Mouse (Mus musculus) stomach, postnatal 0 days (tissue): ENCODE measurements around the gene Psmd1. TPM values are rescaled to one million over a fixed set of nuclear protein-coding genes. Genes with fewer than 3 reads are reported as not detected.
A peak's percentile ranks its signal among the peaks of the same experiment; 100 is the strongest.

Experiments used
- ATAC-seq: fragments of 200-750 bp; cut with Nextera tagmentation; 2 replicates; pipeline ENCODE4 v1.8.0; 2017; ENCODE audit not compliant: low FRiP score, low TSS enrichment
- DNase-seq: peaks from one replicate; pipeline ENCODE4 v3.0.0-alpha.2; 2016; ENCODE audit warnings: low spot score
- H3K27ac ChIP-seq: fragments of 300-500 bp; sonication (generic); replicated peaks from 2 replicates; pipeline ENCODE4 v1.5.1; 2014; ENCODE audit warnings: mild to moderate bottlenecking, control low read depth
- H3K27me3 ChIP-seq: fragments of 300-500 bp; sonication (generic); 2 replicates; pipeline ENCODE4 v1.6.1; 2014; ENCODE audit warnings: low read length; ENCODE audit not compliant: control insufficient read depth, insufficient read depth
- H3K36me3 ChIP-seq: fragments of 300-500 bp; sonication (generic); 2 replicates; pipeline ENCODE4 v1.6.1; 2014; ENCODE audit warnings: low read length, mixed read lengths; ENCODE audit not compliant: control insufficient read depth, insufficient read depth
- H3K4me1 ChIP-seq: fragments of 300-500 bp; sonication (generic); replicated peaks from 2 replicates; pipeline ENCODE4 v1.6.1; 2014; ENCODE audit warnings: antibody characterized with exemption; ENCODE audit not compliant: control insufficient read depth, insufficient read depth
- H3K4me2 ChIP-seq: fragments of 300-500 bp; sonication (generic); replicated peaks from 2 replicates; pipeline ENCODE4 v1.6.1; 2014; ENCODE audit warnings: low read depth, mild to moderate bottlenecking, control low read depth, moderate library complexity
- H3K4me3 ChIP-seq: fragments of 300-500 bp; sonication (generic); 2 replicates; pipeline ENCODE4 v1.5.1; 2014; ENCODE audit warnings: low read depth, low read length, control low read depth
- H3K9ac ChIP-seq: fragments of 300-500 bp; sonication (generic); 2 replicates; pipeline ENCODE4 v1.6.1; 2014; ENCODE audit warnings: mild to moderate bottlenecking, low read length, control low read depth, mixed read lengths
- H3K9me3 ChIP-seq: fragments of 300-500 bp; sonication (generic); 2 replicates; pipeline ENCODE4 v1.6.1; 2016; ENCODE audit warnings: low read length; ENCODE audit not compliant: control insufficient read depth
- CTCF ChIP-seq: IDR thresholded peaks from 2 replicates; pipeline ENCODE4 v1.5.1; 2016; ENCODE audit warnings: antibody characterized with exemption, low read depth, mild to moderate bottlenecking, moderate library complexity
- EP300 ChIP-seq: optimal IDR thresholded peaks from 2 replicates; pipeline ENCODE3; 2016; ENCODE audit warnings: antibody characterized with exemption
- WGBS: fragments of 180-500 bp; shearing (Covaris S2); extraction: QIAGEN DNeasy Blood & Tissue Kit; methylation state at CpG from one replicate; pipeline ENCODE4 v1.1.7; 2014; 5-methylcytosine and 5-hydroxymethylcytosine counted together
- polyA plus RNA-seq: library from polyadenylated mRNA; unstranded; fragments of >200 nt; fragmentation: Nextera tagmentation; extraction: Ambion mirVana; gene quantifications from 2 replicates; pipeline ENCODE4 v1.2.1, GENCODE M21; 2015

The Psmd1 gene
- polyA plus RNA-seq, 1 experiment from 2014 or later, result 90.7 TPM

GRCm38 (mm10) chr1:86045848-86046805 lies 18.1 kb upstream of the Psmd1 start, which contains the start of gene 2810459M11Rik:
TSS of gene 2810459M11Rik (plus strand) at chr1:86045863.
- peak within 1 kb of the TSS; percentile 73 for H3K27ac ChIP-seq
- H3K4me1 ChIP-seq, result 0 out of 2 replicates have a peak, but pooled peaks cover 2% of the 10 kb centered on the region
- no peaks in the 10 kb centered on the region for H3K9me3 ChIP-seq
- peak within 1 kb of the TSS; percentile 92 for H3K4me2 ChIP-seq
- H3K9ac ChIP-seq, result peak within 1 kb of the TSS; percentile 60
- peak within 1 kb of the TSS; percentile 51 for H3K4me3 ChIP-seq
- DNase-seq, result peak; percentile 65
- H3K36me3 ChIP-seq, result no peaks in the 10 kb centered on the region
- TF ChIP-seq CTCF (peak; percentile 7; the same call in 1 of the 2 replicates), EP300 (no peak)
- under 1% methylated on average over 93 of the region's 110 CpGs for WGBS
- peak; percentile 72 for ATAC-seq
- H3K27me3 ChIP-seq, result no peaks in the 10 kb centered on the region

DNA sequence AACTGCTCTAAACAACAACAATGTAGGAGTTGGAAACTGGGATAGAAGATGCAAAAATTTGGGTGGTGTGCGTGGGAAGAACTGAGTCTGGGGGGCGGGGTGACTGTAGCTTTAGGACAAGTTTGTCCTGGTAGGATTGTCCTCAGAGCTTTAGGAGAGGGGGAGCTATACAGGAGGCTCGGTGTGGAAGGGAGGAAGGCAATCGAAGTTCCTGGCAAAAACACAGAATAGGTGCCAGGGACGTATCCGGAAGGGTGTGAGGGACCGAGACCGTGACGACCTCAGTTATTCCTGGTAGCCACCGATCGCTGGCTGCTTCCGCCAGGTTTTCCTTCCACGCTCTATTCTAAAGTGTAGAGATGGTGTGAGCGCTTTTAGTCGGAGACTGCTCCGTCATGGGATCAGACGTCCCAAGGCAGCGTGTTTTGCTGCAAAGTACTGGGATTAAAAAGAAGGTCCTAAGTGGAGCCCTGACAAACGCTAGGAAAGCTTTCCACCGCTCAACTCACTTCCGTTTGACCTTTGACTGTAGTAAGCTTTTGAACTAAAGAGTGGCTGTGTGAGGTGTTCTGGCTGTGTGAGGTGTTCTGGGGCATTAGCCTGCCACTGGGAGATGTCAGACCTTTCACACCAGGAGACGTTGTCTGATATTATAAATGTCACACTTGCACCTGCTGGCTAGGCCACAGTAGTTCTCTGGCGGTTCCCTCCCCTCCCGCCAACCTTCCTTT lies 17.2 kb upstream of the Psmd1 start:
- Histone ChIP-seq H3K27me3 (no peaks in the 10 kb centered on the region), H3K4me3 (peak overlapping the region; percentile 51), H3K4me1 (0 out of 2 replicates have a peak, but pooled peaks cover 2% of the 10 kb centered on the region), H3K36me3 (no peaks in the 10 kb centered on the region), H3K27ac (peak overlapping the region; percentile 73), H3K9ac (peak overlapping the region; percentile 60), H3K9me3 (no peaks in the 10 kb centered on the region), H3K4me2 (peak overlapping the region; percentile 92)
- peak; percentile 29 for DNase-seq
- WGBS, result 17% methylated on average over 24 of the region's 24 CpGs
- ATAC-seq, result peak; percentile 26
- no peak for TF ChIP-seq EP300
- TF ChIP-seq CTCF, result no peak

GRCm38 (mm10) chr1:86048231-86048630 lies 16.0 kb upstream of the Psmd1 start:
- Histone ChIP-seq H3K9ac (no peak overlapping the region), H3K4me1 (0 out of 2 replicates have a peak, but pooled peaks cover 2% of the 10 kb centered on the region), H3K27ac (no peak overlapping the region), H3K9me3 (no peaks in the 10 kb centered on the region), H3K36me3 (no peaks in the 10 kb centered on the region), H3K4me2 (no peak overlapping the region), H3K27me3 (no peaks in the 10 kb centered on the region), H3K4me3 (no peak overlapping the region)
- ATAC-seq (no peak), DNase-seq (no peak)
- no peak for TF ChIP-seq CTCF
- TF ChIP-seq EP300, result no peak
- WGBS, result 71% methylated on average over 4 of the region's 4 CpGs

GRCm38 (mm10) chr1:86048744-86049143 lies 15.4 kb upstream of the Psmd1 start:
- no peak for TF ChIP-seq EP300
- no peak for TF ChIP-seq CTCF
- no peaks in the 10 kb centered on the region for H3K27me3 ChIP-seq
- H3K9ac ChIP-seq, result no peak overlapping the region
- H3K4me3 ChIP-seq, result no peak overlapping the region
- no peaks in the 10 kb centered on the region for H3K9me3 ChIP-seq
- H3K27ac ChIP-seq, result no peak overlapping the region
- no peaks in the 10 kb centered on the region for H3K36me3 ChIP-seq
- H3K4me2 ChIP-seq, result no peak overlapping the region
- ATAC-seq (no peak), DNase-seq (no peak)
- H3K4me1 ChIP-seq, result 0 out of 2 replicates have a peak, but pooled peaks cover 2% of the 10 kb centered on the region
- 85% methylated on average over 3 of the region's 3 CpGs for WGBS

DNA sequence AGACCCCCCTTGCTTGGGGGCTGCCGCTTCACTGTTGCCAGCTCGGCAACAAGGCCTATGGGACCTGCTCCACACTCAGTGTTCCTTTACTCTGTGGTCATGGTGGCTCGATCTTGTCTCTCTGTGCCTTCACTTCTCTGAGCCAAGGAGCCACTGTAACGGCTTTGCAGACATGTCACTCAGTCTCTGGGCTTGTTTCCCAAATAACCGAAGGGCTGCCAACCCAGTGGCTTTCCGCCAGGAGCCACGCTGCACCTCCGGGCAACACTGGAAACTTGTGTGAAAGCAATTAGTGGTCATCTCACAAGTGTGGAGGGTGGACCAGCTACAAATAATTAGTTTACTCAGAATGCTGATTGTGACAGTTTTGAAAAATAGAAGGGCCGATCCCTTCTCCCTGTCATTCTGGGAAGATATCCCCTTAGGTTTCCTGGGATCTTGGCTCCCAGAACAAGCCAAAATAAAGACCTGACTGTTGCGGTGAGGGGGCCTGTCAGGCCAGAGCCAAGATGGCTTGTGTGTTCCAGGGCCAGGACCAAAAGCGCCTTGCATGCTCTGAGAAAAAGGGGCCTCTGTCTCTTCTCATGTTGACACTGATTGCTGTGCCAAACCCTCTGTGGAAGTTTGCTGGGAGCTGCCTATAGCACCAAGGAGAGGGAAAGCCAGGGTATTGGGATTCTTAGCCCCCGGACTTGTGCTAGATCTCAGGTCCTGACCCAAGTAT lies 10.8 kb upstream of the Psmd1 start:
- ATAC-seq (no peak), DNase-seq (no peak)
- H3K27ac ChIP-seq, result no peak overlapping the region
- H3K27me3 ChIP-seq, result no peaks in the 10 kb centered on the region
- no peak overlapping the region for H3K4me3 ChIP-seq
- TF ChIP-seq EP300, result no peak
- TF ChIP-seq CTCF, result no peak
- H3K36me3 ChIP-seq, result no peaks in the 10 kb centered on the region
- no peak overlapping the region for H3K4me2 ChIP-seq
- WGBS, result 69% methylated on average over 12 of the region's 12 CpGs
- no peak overlapping the region for H3K9ac ChIP-seq
- H3K4me1 ChIP-seq, result no peaks in the 10 kb centered on the region
- H3K9me3 ChIP-seq, result no peaks in the 10 kb centered on the region
